Mouse (Mus musculus) embryo, embryonic 9.5 days (tissue): ENCODE measurements at regions not wholly inside any gene's neighbourhood (a gene's known extent, or its start where the extent isn't known, plus 50 kb on each side); places are given as distances from the start of the nearest gene placed in this dataset.
A peak's percentile ranks its signal among the peaks of the same experiment; 100 is the strongest.

Experiments used
- DNase-seq: peaks from one replicate; pipeline ENCODE4 v3.0.0-alpha.2; 2017; ENCODE audit errors: extremely low spot score

GRCm38 (mm10) chr8:78013101-78013500 is 200.0 kb upstream of the Ttc29 start:
- DNase-seq = no peak

- no peak for DNase-seq
Measured at GRCm38 (mm10) chr8:78018430-78019180, 194.5 kb upstream of the Ttc29 start.

- DNase-seq = no peak
Measured at GRCm38 (mm10) chr8:78021473-78021872, 191.6 kb upstream of the Ttc29 start.

- no peak for DNase-seq
Measured at GRCm38 (mm10) chr8:78022986-78023385, 190.1 kb upstream of the Ttc29 start.

- DNase-seq = no peak
Measured at GRCm38 (mm10) chr8:78023467-78023866, 189.6 kb upstream of the Ttc29 start.

GRCm38 (mm10) chr8:78023936-78024335 is 189.2 kb upstream of the Ttc29 start:
- no peak for DNase-seq

- DNase-seq = no peak
Measured at GRCm38 (mm10) chr8:78024964-78025363, 188.1 kb upstream of the Ttc29 start.

GRCm38 (mm10) chr8:78027371-78027770 is 185.7 kb upstream of the Ttc29 start:
- no peak for DNase-seq

GRCm38 (mm10) chr8:78028928-78029327 is 184.2 kb upstream of the Ttc29 start:
- DNase-seq = no peak

- no peak for DNase-seq
Measured at GRCm38 (mm10) chr8:78031811-78032210, 181.3 kb upstream of the Ttc29 start.

GRCm38 (mm10) chr8:78034687-78035086 is 178.4 kb upstream of the Ttc29 start:
- DNase-seq = no peak

- no peak for DNase-seq
Measured at GRCm38 (mm10) chr8:78037218-78037617, 175.9 kb upstream of the Ttc29 start.

- no peak for DNase-seq
Measured at GRCm38 (mm10) chr8:78046691-78047090, 166.4 kb upstream of the Ttc29 start.

- no peak for DNase-seq
Measured at GRCm38 (mm10) chr8:78050768-78051167, 162.3 kb upstream of the Ttc29 start.

GRCm38 (mm10) chr8:78054435-78054834 is 158.7 kb upstream of the Ttc29 start:
- DNase-seq = peak; percentile 54

- no peak for DNase-seq
Measured at GRCm38 (mm10) chr8:78054920-78055319, 158.2 kb upstream of the Ttc29 start.

- no peak for DNase-seq
Measured at GRCm38 (mm10) chr8:78055531-78055930, 157.6 kb upstream of the Ttc29 start.

- no peak for DNase-seq
Measured at GRCm38 (mm10) chr8:78057357-78057756, 155.7 kb upstream of the Ttc29 start.

- DNase-seq = peak; percentile 50
Measured at GRCm38 (mm10) chr8:78061827-78062719, 151.0 kb upstream of the Ttc29 start.

GRCm38 (mm10) chr8:78063529-78063928 is 149.6 kb upstream of the Ttc29 start:
- DNase-seq = peak; percentile 71

GRCm38 (mm10) chr8:78064161-78064560 is 148.9 kb upstream of the Ttc29 start:
- no peak for DNase-seq

GRCm38 (mm10) chr8:78065890-78066493 is 147.1 kb upstream of the Ttc29 start:
- DNase-seq = no peak
